Mouse (Mus musculus) liver, adult 2 months (tissue): ENCODE measurements around the gene Nfkbib.

Experiments used
- CTCF ChIP-seq: fragments of 200-500 bp; IDR thresholded peaks from 2 replicates; pipeline ENCODE4 v1.5.1; 2011; ENCODE audit warnings: low read depth, low read length, control low read depth
- POLR2A ChIP-seq: fragments of 200-500 bp; IDR thresholded peaks from 2 replicates; pipeline ENCODE4 v1.6.1; 2011; ENCODE audit warnings: low read length, control low read depth; ENCODE audit not compliant: insufficient read depth; ENCODE audit errors: extremely low read depth

DNA sequence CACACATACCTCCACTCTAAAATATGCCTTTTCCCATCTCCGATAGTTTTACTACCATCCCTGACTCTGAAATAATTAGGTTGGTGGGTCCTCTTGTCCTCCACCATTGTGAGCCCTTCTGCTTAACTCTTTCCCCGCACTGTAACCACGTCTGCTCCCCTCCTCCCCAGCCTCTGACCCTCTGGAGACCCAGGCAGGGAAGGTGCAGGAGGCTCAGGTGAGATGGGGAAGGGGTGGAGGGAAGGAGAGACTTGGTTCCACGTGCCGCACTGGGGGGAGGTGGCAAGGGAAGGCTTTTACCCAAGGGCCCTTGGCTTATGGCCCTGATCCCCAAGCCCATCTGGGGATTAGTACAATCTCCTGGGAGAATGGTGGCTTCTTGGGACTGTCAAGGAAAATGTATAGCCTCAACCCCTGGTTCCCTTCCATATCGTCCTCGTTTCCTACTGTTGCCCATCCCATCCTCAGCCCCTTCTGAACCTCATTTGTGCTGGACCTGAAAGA lies at the start of gene Nfkbib:
- no peak for TF ChIP-seq POLR2A
- no peak for TF ChIP-seq CTCF
